Mouse (Mus musculus) hindbrain, embryonic 11.5 days (tissue): ENCODE measurements around the gene Hoxb8. TPM values are rescaled to one million over a fixed set of nuclear protein-coding genes. Genes with fewer than 3 reads are reported as not detected.

Experiments
- ATAC-seq: fragments of 200-750 bp; cut with Nextera tagmentation; 2 replicates; pipeline ENCODE4 v1.8.0; 2017; ENCODE audit warnings: mild to moderate bottlenecking, moderate TSS enrichment, moderate library complexity; ENCODE audit not compliant: low FRiP score
- DNase-seq: peaks from one replicate; pipeline ENCODE4 v3.0.0-alpha.2; 2015; ENCODE audit warnings: low spot score
- H3K27ac ChIP-seq: fragments of 300-500 bp; sonication (generic); 2 replicates; pipeline ENCODE4 v1.5.1; 2014; ENCODE audit warnings: mild to moderate bottlenecking, low read depth, low read length
- H3K27me3 ChIP-seq: fragments of 300-500 bp; sonication (generic); 2 replicates; pipeline ENCODE4 v1.6.1; 2014; ENCODE audit warnings: mild to moderate bottlenecking, low read length, moderate library complexity, mixed read lengths; ENCODE audit not compliant: control insufficient read depth, insufficient read depth
- H3K36me3 ChIP-seq: fragments of 300-500 bp; sonication (generic); 2 replicates; pipeline ENCODE4 v1.6.1; 2014; ENCODE audit warnings: mild to moderate bottlenecking, low read length, moderate library complexity, mixed read lengths; ENCODE audit not compliant: control insufficient read depth, insufficient read depth
- H3K4me1 ChIP-seq: fragments of 300-500 bp; sonication (generic); replicated peaks from 2 replicates; pipeline ENCODE4 v1.6.1; 2014; ENCODE audit warnings: low read length, mixed read lengths; ENCODE audit not compliant: control insufficient read depth, insufficient read depth
- H3K4me2 ChIP-seq: fragments of 300-500 bp; sonication (generic); replicated peaks from 2 replicates; pipeline ENCODE4 v1.6.1; 2014; ENCODE audit warnings: mild to moderate bottlenecking, low read depth, low read length
- H3K4me3 ChIP-seq: fragments of 300-500 bp; sonication (generic); 2 replicates; pipeline ENCODE4 v1.5.1; 2014; ENCODE audit warnings: low read depth, low read length
- H3K9ac ChIP-seq: fragments of 300-500 bp; sonication (generic); 2 replicates; pipeline ENCODE4 v1.6.1; 2014; ENCODE audit warnings: low read depth, low read length
- H3K9me3 ChIP-seq: fragments of 300-500 bp; sonication (generic); 2 replicates; pipeline ENCODE4 v1.6.1; 2016; ENCODE audit warnings: low read length; ENCODE audit not compliant: control insufficient read depth
- WGBS: fragments of 180-500 bp; shearing (Covaris S2); extraction: QIAGEN DNeasy Blood & Tissue Kit; methylation state at CpG from one replicate; pipeline ENCODE4 v1.1.7; 2014; 5-methylcytosine and 5-hydroxymethylcytosine counted together
- polyA plus RNA-seq: library from polyadenylated mRNA; unstranded; fragments of >200 nt; fragmentation: Nextera tagmentation; extraction: Ambion mirVana; gene quantifications from 2 replicates; pipeline ENCODE4 v1.2.1, GENCODE M21; 2014

The Hoxb8 gene
- polyA plus RNA-seq, 1 experiment from 2014 or later: 3.1 TPM

GRCm38 (mm10) chr11:96292565-96293301 lies 11.0 kb downstream of the Hoxb8 start:
- Histone ChIP-seq H3K4me2 (no peak overlapping the region), H3K27ac (no peak overlapping the region), H3K4me3 (peak overlapping the region; percentile 16), H3K27me3 (peaks cover 97% of the 10 kb centered on the region), H3K36me3 (no peaks in the 10 kb centered on the region), H3K9me3 (no peaks in the 10 kb centered on the region), H3K4me1 (no peaks in the 10 kb centered on the region), H3K9ac (no peak overlapping the region)
- under 1% methylated on average over 12 of the region's 12 CpGs for WGBS
- ATAC-seq (no peak), DNase-seq (no peak)

GRCm38 (mm10) chr11:96293302-96293921 lies 11.7 kb downstream of the Hoxb8 start:
- H3K9me3 ChIP-seq: no peaks in the 10 kb centered on the region
- H3K4me1 ChIP-seq: no peaks in the 10 kb centered on the region
- under 1% methylated on average over 22 of the region's 22 CpGs for WGBS

GRCm38 (mm10) chr11:96294245-96295091 lies 12.8 kb downstream of the Hoxb8 start:
- Histone ChIP-seq H3K4me3 (peak overlapping the region; percentile 8; the same call in 1 of the 2 replicates), H3K9ac (no peak overlapping the region)

More at GRCm38 (mm10) chr11:96293302-96293921, 11.7 kb downstream of the Hoxb8 start:
- no peak overlapping the region for H3K4me2 ChIP-seq
- ATAC-seq (no peak), DNase-seq (no peak)
- peak overlapping the region; percentile 41; the same call in 1 of the 2 replicates for H3K9ac ChIP-seq
- no peaks in the 10 kb centered on the region for H3K36me3 ChIP-seq
- H3K4me3 ChIP-seq: peak overlapping the region; percentile 16
- peaks cover 97% of the 10 kb centered on the region for H3K27me3 ChIP-seq
- H3K27ac ChIP-seq: no peak overlapping the region

GRCm38 (mm10) chr11:96295092-96295835 lies 13.6 kb downstream of the Hoxb8 start:
- H3K4me1 ChIP-seq: no peaks in the 10 kb centered on the region
- no peaks in the 10 kb centered on the region for H3K36me3 ChIP-seq
- H3K9ac ChIP-seq: no peak overlapping the region
- H3K4me2 ChIP-seq: 0 out of 2 replicates have a peak overlapping the region, but pooled peaks have one; percentile 0
- H3K4me3 ChIP-seq: peak overlapping the region; percentile 12; the same call in 1 of the 2 replicates
- ATAC-seq (no peak), DNase-seq (no peak)
- H3K9me3 ChIP-seq: no peaks in the 10 kb centered on the region
- under 1% methylated on average over 30 of the region's 30 CpGs for WGBS
- H3K27me3 ChIP-seq: peaks cover 96% of the 10 kb centered on the region
- H3K27ac ChIP-seq: no peak overlapping the region

More at GRCm38 (mm10) chr11:96294245-96295091, 12.8 kb downstream of the Hoxb8 start:
- H3K27me3 ChIP-seq: peaks cover 96% of the 10 kb centered on the region
- 1% methylated on average over 32 of the region's 32 CpGs for WGBS
- H3K36me3 ChIP-seq: no peaks in the 10 kb centered on the region
- DNase-seq: peak; percentile 91
- H3K27ac ChIP-seq: no peak overlapping the region
- no peak for ATAC-seq
- no peak overlapping the region for H3K4me2 ChIP-seq
- H3K9me3 ChIP-seq: no peaks in the 10 kb centered on the region
- H3K4me1 ChIP-seq: no peaks in the 10 kb centered on the region

GRCm38 (mm10) chr11:96296997-96297396 lies 15.3 kb downstream of the Hoxb8 start:
- Histone ChIP-seq H3K9me3 (no peaks in the 10 kb centered on the region), H3K27ac (no peak overlapping the region; the same call in 1 of the 2 replicates), H3K4me3 (no peak overlapping the region), H3K4me1 (no peaks in the 10 kb centered on the region), H3K9ac (no peak overlapping the region), H3K36me3 (no peaks in the 10 kb centered on the region), H3K4me2 (no peak overlapping the region), H3K27me3 (peaks cover 97% of the 10 kb centered on the region)
- DNase-seq (no peak), ATAC-seq (no peak)
- WGBS: 2% methylated on average over 2 of the region's 2 CpGs

- H3K4me2 ChIP-seq: no peak overlapping the region
- 0% methylated on average over 3 of the region's 3 CpGs for WGBS
- ATAC-seq (no peak), DNase-seq (no peak)
- H3K9me3 ChIP-seq: no peaks in the 10 kb centered on the region
- H3K27me3 ChIP-seq: peaks cover 97% of the 10 kb centered on the region
- no peaks in the 10 kb centered on the region for H3K4me1 ChIP-seq
- H3K9ac ChIP-seq: no peak overlapping the region
- H3K4me3 ChIP-seq: no peak overlapping the region
- H3K36me3 ChIP-seq: no peaks in the 10 kb centered on the region
- H3K27ac ChIP-seq: no peak overlapping the region; the same call in 1 of the 2 replicates
These were observed 15.7 kb downstream of the Hoxb8 start for GRCm38 (mm10) chr11:96297428-96297827.

- 3% methylated on average over 11 of the region's 11 CpGs for WGBS
These were observed 16.4 kb downstream of the Hoxb8 start for GRCm38 (mm10) chr11:96297968-96298635.

More at GRCm38 (mm10) chr11:96297968-96298635, 16.4 kb downstream of the Hoxb8 start:
- H3K4me1 ChIP-seq: no peaks in the 10 kb centered on the region
- ATAC-seq (no peak), DNase-seq (no peak)
- H3K27me3 ChIP-seq: peaks cover 97% of the 10 kb centered on the region
- H3K36me3 ChIP-seq: no peaks in the 10 kb centered on the region
- H3K9ac ChIP-seq: no peak overlapping the region
- H3K27ac ChIP-seq: no peak overlapping the region
- no peak overlapping the region for H3K4me2 ChIP-seq
- 0 out of 2 replicates have a peak overlapping the region, but pooled peaks have one; percentile 2 for H3K4me3 ChIP-seq
- no peaks in the 10 kb centered on the region for H3K9me3 ChIP-seq
